ENCODE assay signal across 15 mouse cellular contexts in the genomic region with DNA sequence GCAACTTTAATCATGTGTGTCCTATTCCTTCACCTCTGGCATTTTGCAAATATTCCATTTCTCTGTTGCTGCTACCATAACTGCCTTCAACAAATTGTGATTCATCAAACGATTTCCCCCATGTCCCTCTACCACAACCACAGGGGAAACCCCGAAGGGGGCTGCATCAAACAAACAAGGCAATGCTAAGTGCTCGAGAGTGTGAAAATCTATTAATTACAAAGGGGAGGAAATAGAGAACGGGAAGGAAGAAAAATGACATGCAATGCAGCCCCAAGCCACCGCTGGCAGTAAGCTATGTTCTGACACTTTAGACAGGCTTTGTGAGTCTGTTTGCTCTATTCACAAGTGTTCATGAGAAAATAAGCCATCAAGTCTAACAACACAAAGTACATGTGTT.
"Had no signal": no experiment of that assay in that cellular context is flagged by ENCODE, and none has a peak within 500 bp of the region (broad histone marks: within the 10 kb centered on the region; RNA-seq: fewer than 3 reads in every experiment).

No protein-coding gene starts in this region.

- ATAC-seq: liver, postnatal 0 days; midbrain, embryonic 16.5 days had no signal

- DNase-seq: kidney, adult 18-20 months; kidney, postnatal 25 days; layer of hippocampus, postnatal 36 days; liver; liver, embryonic 13.5 days; liver, postnatal 0 days; lung, postnatal 14 days; right cerebral cortex, adult 18-20 months; right cerebral cortex, postnatal 25 days; thymus, postnatal 36 days had no signal

- H3K4me2 ChIP-seq: kidney, embryonic 15.5 days; limb, embryonic 12.5 days; liver, embryonic 13.5 days; lung, embryonic 15.5 days had no signal

- H3K4me3 ChIP-seq: kidney, embryonic 15.5 days; limb, embryonic 12.5 days; liver, embryonic 13.5 days; lung, embryonic 15.5 days had no signal

- H3K27me3 ChIP-seq: kidney, embryonic 15.5 days; limb, embryonic 12.5 days; liver, embryonic 13.5 days; lung, embryonic 15.5 days had no signal

- H3K4me1 ChIP-seq: kidney, embryonic 15.5 days; liver, embryonic 13.5 days; lung, embryonic 15.5 days had no signal

- H3K36me3 ChIP-seq: kidney, embryonic 15.5 days; limb, embryonic 12.5 days; liver, embryonic 13.5 days; lung, embryonic 15.5 days had no signal

- H3K27ac ChIP-seq: kidney, embryonic 15.5 days; limb, embryonic 12.5 days; liver, embryonic 13.5 days; lung, embryonic 15.5 days; macrophage had no signal

- H3K9me3 ChIP-seq: kidney, embryonic 15.5 days; liver, embryonic 13.5 days; lung, embryonic 15.5 days had no signal

- H3K9ac ChIP-seq: kidney, embryonic 15.5 days; limb, embryonic 12.5 days; liver, embryonic 13.5 days; liver, postnatal 0 days; lung, embryonic 15.5 days had no signal
